Mouse (Mus musculus) brain, adult 2 months (tissue): ENCODE results near the gene Adat1.
"Not testable (repeated sequence)": the region's sequence is repeated elsewhere in the genome, so short reads cannot be mapped to it uniquely, and the experiment has no call there.

Source experiments
- DNase-seq: peaks from one replicate; pipeline ENCODE4 v3.0.0; 2011; ENCODE audit warnings: low read depth, low spot score

Gene Adat1

GRCm38 (mm10) chr8:111939516-111940142, 52.5 kb downstream of the Adat1 start:
- peak; percentile 82 for DNase-seq

GRCm38 (mm10) chr8:111938076-111938985, 53.8 kb downstream of the Adat1 start:
- DNase-seq, result not testable (repeated sequence)

- DNase-seq, result no peak
Measured at GRCm38 (mm10) chr8:111937184-111937583, 54.9 kb downstream of the Adat1 start.

- DNase-seq, result no peak
Measured at GRCm38 (mm10) chr8:111934201-111934600, 57.9 kb downstream of the Adat1 start.

GRCm38 (mm10) chr8:111933348-111934076, 58.6 kb downstream of the Adat1 start, which contains the start of gene Tmem231:
Tmem231 (minus strand) TSS chr8:111933881.
- peak; percentile 99 for DNase-seq

GRCm38 (mm10) chr8:111932580-111933336, 59.3 kb downstream of the Adat1 start:
- peak; percentile 78 for DNase-seq

GRCm38 (mm10) chr8:111931721-111932120, 60.4 kb downstream of the Adat1 start:
- DNase-seq, result no peak

- no peak for DNase-seq
Measured at GRCm38 (mm10) chr8:111929648-111930344, 62.3 kb downstream of the Adat1 start.

GRCm38 (mm10) chr8:111924976-111925375, 67.1 kb downstream of the Adat1 start:
- DNase-seq, result no peak

- peak; percentile 91 for DNase-seq
Measured at GRCm38 (mm10) chr8:111923383-111923804, 68.7 kb downstream of the Adat1 start.

- no peak for DNase-seq
Measured at GRCm38 (mm10) chr8:111920971-111921370, 71.1 kb downstream of the Adat1 start.

GRCm38 (mm10) chr8:111919663-111920062, 72.4 kb downstream of the Adat1 start:
- no peak for DNase-seq
